Mouse (Mus musculus) right cerebral cortex, postnatal 36 days (tissue): ENCODE data around the gene Eddm3b.
"Not testable (repeated sequence)": the region's sequence is repeated elsewhere in the genome, so short reads cannot be mapped to it uniquely, and the experiment has no call there.

Experiments used
- DNase-seq, 2 experiments: peaks; one replicate each; pipeline ENCODE4 v3.0.0; 2022; ENCODE audit warnings: low spot score in 2 of 2, mixed read lengths in 1 of 2

The Eddm3b gene

DNA sequence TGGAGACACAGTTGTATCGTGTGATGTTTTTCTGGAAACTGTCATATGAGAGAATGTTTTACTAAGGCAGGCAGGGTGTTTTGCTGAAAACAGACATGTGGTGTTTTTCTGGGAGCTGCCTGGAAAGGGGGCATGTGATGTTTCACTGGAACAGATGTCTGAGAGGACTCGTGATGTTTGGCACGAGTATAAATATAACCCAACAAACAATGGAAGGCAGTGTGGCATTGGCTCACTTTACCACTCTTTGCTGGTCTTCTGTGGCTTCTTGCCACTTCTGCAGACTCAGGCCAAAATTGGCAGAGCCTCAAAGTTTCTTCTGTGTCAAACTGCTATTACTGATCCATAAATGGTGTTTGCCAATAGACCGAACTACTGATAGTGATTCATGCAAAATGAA, 29.1 kb downstream of the Eddm3b start:
- DNase-seq = no peak

DNA sequence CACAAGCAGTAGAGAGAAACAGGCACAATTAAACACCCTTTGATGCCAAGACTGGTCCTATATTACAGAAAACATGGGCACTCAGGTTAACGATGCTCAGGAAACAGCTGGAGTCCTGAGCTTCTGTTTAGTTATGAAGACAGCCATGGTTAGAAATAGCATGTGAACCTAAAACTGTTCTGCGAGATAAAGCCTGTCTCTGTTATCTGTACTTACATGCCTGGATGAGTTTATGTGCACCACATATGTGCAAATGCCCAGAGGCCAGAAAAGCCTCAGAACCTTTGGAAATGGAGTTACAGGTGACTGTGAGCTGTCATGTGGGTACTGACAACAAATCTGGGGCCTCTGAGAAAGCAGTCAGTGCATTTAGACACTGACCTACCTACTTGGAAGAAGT, 29.7 kb downstream of the Eddm3b start:
- no peak for DNase-seq

DNA sequence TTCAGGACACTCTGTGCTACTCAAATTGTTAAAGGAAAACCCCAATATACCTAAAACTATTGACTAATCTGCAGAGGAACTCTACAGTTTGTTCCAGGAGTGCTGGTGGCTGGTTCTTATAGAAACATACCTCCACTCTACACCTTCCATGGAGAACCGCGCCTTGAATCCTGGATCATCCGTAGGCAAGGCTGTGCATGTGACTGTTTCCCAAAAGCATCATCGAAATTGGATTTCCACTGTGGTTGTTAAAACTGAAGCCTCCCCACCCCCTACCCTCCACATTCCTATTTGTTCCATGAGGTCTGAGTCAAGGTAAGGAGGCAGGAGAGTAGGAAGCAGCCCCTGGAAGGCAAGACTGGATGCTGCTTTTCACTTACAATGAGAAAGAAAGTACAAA, 30.2 kb downstream of the Eddm3b start:
- no peak for DNase-seq

DNA sequence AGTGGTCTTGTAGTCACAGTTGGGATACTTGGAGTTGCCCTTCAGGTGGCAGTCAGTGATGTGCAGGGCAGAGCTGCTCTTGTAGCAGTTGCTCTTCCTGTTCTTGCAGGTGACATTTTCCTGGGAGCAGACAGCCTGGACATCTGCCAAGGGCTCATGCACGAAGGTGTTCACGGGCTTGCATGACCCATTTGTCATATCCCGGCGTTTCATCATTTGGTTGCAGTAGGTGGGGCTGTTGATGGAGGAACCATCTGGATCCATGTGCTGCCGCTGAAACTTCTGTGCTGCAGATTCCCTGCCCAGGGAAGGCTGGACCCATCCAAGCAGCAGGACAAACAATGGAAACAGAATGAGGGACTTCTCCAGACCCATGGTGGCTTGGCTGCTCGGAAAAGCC, 31.3 kb downstream of the Eddm3b start:
- DNase-seq = no peak

DNA sequence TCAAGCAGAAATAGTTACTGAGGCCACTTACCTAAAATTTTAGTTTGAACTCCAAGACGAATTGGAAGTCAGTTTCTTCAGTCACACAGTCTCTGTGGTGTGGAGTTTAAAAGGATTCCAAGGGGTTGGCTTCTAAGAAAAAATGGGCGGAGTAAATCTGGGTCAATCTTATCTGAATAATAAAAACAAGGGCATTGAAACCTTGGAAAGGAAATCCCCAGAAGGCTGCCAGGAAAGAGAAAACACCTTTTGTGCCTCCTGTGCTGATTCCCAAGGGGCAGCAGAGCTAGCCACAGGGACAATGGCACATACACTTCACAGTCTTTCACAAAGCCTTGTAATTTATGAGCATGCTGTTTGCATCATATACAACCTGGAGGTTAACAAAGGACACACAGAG, 32.5 kb downstream of the Eddm3b start, which contains the start of gene Rnase1:
TSS of gene Rnase1 (minus strand) at position 101 of the 400 bp plus-strand sequence.
- no peak for DNase-seq

DNA sequence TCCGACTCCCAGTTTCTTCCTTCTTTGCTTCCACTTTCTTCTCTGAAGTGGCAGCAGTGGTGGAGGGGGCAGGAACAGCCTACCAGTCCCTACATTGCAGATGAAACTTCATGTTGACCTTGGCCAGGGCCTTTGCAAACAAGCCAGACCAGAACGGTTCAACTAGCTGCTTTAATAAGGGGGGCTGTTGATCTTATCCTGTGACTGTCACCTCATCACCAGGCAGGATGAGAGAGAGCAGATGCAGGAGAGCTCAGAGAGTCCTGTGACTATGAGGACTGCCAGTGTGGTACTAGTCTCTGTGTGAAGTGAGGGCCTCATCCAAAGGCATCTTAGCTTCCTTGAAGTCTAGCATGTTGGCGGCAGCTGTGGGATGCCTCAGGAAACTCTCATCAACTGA, 33.8 kb downstream of the Eddm3b start:
- DNase-seq = no peak

DNA sequence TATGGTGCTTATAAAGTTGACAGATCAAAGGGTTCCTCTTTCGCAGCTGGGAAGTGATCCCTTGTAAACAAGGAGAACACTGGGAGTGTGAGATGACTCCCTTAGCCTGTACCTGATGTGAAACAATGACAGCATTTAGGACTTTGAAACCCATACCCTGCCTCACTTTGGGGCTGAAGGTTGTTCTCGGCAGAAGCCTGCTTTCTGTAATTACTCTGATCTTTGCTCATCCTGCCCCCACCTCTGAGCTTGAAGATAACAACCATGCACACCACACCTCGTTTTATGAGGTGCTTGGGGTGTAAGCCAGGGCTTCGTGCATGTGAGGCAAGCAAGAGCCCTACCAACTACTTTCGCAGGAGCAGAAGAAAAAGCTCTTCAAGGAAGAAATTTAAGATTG, 34.9 kb downstream of the Eddm3b start:
- DNase-seq = no peak

DNA sequence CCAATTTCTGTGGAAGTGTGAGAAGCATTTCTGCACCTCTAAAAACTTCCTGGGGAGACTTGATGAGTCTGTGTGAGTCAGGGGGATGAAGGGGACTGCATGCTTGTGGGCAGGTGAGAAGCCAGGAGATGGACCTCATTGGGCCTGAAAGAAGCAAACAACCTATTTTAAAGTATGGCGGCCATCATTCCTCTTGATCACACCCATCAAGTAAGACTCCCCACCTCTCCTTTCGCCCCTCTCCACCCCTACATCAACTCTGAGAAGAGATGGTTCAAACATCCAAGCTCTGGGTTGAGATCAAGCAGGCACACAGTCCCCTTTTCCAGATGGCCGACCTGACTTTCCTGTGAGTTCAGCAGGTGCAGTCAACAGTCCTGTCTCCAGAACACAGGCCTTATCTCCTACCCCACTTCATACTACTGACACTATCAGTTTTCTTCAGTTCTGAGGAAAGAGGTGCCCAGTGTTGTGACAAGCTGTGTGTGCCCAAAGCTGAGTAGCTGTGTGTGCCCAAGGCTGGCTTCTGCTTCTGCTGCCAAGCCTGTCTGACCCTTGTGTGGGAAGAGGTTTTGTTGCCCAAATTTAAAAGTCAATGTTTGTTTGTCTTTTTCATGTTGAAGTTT, 36.1 kb downstream of the Eddm3b start:
- DNase-seq = no peak

DNA sequence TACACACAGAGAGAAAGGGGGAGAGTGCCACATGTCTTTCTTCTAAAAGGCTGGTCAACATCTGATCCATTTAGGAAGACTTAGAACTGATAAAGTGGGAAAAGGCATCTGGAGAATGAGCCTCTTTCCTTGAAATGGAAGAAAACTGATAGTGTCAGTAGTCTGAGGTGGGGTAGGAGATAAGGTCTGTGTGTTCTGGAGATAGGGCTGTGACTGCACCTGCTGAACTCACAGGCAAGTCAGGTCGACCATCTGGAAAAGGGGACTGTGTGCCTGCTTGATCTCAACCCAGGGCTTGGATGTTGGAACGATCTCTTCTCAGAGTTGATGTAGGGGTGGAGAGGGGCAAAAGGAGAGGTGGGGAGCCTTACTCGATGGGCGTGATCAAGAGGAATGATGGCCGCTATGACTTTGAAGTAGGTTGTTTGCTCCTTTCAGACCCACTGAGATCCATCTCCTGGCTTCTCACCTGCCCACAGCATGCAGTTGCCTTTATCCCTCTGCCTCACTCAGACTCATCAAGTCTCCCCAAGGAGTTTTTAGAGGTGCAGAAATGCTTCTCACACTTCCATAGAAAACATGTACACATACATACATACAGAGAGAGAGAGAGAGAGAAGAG, 38.1 kb downstream of the Eddm3b start:
- DNase-seq = no peak

DNA sequence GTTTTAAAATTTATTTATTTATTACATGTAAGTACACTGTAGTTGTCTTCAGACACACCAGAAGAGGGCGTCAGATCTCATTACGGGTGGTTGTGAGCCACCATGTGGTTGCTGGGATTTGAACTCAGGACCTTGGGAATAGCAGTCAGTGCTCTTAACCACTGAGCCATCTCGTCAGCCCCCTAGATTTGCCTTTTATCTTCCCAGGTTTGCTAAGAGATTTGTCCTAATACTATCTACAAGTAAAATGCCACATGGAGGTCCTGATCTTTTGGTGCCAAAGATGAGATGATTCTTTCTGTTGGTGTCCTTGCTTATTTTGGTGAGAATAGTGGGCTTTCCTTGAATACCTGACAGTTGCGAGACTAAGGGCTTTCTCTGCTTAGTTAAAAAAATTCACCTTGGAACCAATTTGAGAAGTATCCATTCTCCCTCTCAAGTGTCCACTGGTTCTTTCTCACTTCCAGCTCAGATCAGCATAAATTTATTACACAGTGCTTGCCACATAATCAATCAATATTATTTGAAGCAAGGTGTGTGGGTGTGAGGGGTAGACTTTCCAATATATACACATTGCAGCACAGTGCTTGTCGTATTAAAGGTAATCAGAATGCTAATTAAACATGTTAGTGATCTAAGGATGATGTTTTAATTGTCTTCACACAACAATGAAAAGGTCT, 42.0 kb downstream of the Eddm3b start:
- no peak for DNase-seq

DNA sequence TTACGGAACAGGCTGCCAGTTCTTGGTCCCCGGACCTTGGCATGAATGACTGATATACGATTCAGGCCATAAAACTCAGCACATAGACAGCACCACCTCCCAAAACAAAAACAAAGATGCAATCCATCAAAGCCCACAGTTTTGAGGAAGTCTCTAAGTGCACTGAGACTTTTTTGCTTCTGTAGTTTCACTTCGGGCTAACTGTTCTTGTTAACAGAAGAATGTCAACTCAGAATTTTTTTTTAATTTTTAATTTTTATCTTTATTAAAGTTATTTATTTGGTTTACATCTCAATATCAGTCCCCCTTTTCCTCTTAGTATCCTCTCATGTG, 42.5 kb downstream of the Eddm3b start:
- no peak for DNase-seq

DNA sequence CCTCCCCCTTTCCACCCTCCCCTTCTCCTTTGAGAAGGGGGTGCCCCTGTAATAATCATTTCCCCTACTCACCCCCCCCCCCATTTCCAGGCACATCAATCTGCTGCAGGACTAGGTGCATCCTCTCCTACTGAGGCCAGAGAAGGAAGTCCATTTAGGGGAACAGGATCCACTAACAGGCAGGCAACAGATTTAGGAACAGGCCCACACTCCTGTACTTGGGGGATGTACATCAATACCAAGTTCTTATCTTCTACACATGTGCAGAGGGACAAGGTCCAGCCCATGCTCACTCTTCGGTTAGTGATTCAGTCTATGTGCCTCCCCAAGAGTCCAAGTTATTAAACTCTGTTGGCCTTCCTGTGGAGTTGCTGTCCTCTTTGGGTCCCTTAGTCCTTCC, 42.8 kb downstream of the Eddm3b start:
- no peak for DNase-seq

DNA sequence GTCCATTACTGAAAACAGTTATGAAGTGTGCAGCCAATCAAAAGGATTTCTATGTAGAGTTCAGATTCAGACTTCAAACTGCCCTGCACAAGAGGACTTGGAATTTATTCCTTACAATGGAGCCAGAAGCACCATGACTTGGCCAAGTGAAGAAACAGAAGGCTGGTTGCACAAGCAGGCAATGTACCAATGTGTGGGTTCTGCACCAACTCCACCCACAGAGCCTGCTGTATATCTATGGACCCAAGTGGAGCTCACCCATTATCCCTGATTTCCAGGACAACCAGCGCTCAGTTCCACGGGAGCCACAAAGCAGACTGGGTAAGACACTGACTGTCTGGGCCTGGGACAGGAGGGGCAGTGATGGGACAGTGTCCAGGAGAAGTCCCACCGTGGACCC, 47.8 kb downstream of the Eddm3b start, which contains the start of gene Rnase2b:
TSS of gene Rnase2b (plus strand) at position 285 of the 400 bp plus-strand sequence.
- not testable (repeated sequence) for DNase-seq

DNA sequence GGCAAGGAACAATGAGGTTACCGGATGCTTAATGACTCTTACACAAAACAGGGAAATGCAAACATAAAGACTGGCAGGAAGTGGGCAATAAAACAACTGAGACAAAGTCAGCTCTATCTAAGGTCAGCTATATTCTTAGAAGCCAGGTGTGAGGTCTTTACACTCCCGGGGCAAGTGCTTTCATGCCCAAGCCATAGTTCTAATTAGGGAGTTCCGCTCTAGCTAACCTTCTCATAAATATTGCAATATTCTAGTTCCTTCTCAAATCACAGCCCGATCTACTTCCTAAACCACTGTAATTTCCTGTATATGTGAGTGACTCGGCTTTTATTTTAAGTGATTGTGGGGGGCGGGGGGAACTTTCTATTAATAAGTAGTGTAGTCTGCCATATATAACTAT, 49.1 kb downstream of the Eddm3b start:
- DNase-seq = not testable (repeated sequence)

DNA sequence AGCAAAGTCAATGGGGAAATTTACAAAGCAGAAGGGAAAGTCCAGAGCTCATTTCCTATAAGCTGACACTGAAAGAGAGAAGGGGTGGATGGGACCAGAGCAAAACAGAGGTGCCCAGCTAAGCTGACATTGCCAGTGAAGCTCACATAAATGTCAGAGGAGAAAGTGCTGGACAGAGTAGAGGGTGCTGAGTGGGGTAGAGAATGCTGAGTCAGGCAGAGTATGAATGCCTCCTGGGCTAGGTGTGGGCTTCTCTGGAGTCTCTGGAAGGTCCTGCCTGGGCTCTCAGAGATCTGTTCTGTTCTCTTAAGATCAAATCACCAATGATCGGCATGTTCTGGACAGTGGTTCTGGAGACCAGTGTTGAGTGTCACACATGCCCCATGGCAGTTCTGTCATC, 51.2 kb downstream of the Eddm3b start:
- no peak for DNase-seq

DNA sequence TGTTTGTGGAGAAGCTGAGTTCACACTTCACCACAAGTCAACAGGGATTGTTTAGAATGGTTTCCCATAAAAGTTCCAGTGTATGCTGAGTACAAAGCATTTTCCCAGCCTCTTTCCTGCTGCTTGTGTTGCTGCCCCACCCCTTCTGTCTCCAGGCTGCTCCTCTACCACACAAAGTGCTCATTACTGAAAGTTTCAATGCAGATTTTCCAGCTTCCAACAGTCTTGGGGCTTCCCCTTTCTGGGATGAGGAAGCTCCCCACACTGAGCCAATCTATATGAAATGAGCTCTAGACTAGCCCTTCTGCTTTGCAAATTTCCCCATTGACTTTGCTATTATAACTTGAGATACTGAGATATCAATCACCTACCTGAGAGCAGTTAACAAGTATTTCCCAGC, 51.8 kb downstream of the Eddm3b start:
- DNase-seq = no peak
